Mouse (Mus musculus): ENCODE data around the gene Ap4e1. TPM values are rescaled to one million over a fixed set of nuclear protein-coding genes. Genes with fewer than 3 reads are reported as not detected.

Gene Ap4e1
- polyA plus RNA-seq, 1 experiment = 2.4 TPM

GRCm38 (mm10) chr2:126996737-126997136, 11.8 kb upstream of the Ap4e1 start:
- 6% methylated on average over 5 of the region's 5 CpGs for WGBS
- peak; percentile 88 for DNase-seq
- Histone ChIP-seq H3K27me3 (replicated peaks; ENCODE audit: control insufficient read depth, insufficient read depth, low read length) (no peaks in the 10 kb centered on the region; the same call in 1 of the 2 replicates), H3K27ac (ENCODE audit: insufficient read depth, low read depth, low read length) (0 out of 2 replicates have a peak overlapping the region, but pooled peaks have one; percentile 77), H3K4me3 (ENCODE audit: insufficient read depth, low read depth, low read length) (no peak overlapping the region), H3K36me3 (ENCODE audit: control insufficient read depth, insufficient read depth, low read length) (no peaks in the 10 kb centered on the region), H3K4me1 (ENCODE audit: control insufficient read depth, insufficient read depth, low read length) (peaks cover 6% of the 10 kb centered on the region; the same call in 1 of the 2 replicates)
- TF ChIP-seq CTCF (conservative IDR thresholded peaks at IDR 0.05; ENCODE audit: insufficient read depth, insufficient read length, low read depth, low read length) (peak; percentile 53), POLR2A (IDR thresholded peaks at IDR 0.05; ENCODE audit: low read depth, low read length) (no peak)

- no peak for DNase-seq
- 74% methylated on average over 7 of the region's 7 CpGs for WGBS
- no peak overlapping the region for H3K27ac ChIP-seq (ENCODE audit: insufficient read depth, low read depth, low read length)
- H3K4me3 ChIP-seq (ENCODE audit: insufficient read depth, low read depth, low read length) = no peak overlapping the region
- TF ChIP-seq CTCF (conservative IDR thresholded peaks at IDR 0.05; ENCODE audit: insufficient read depth, insufficient read length, low read depth, low read length) (no peak), POLR2A (IDR thresholded peaks at IDR 0.05; ENCODE audit: low read depth, low read length) (no peak)
- H3K36me3 ChIP-seq (ENCODE audit: control insufficient read depth, insufficient read depth, low read length) = no peaks in the 10 kb centered on the region
- H3K27me3 ChIP-seq (replicated peaks; ENCODE audit: control insufficient read depth, insufficient read depth, low read length) = no peaks in the 10 kb centered on the region; the same call in 1 of the 2 replicates
- H3K4me1 ChIP-seq (ENCODE audit: control insufficient read depth, insufficient read depth, low read length) = peaks cover 6% of the 10 kb centered on the region; the same call in 1 of the 2 replicates
Observed at GRCm38 (mm10) chr2:126998219-126998618, 10.3 kb upstream of the Ap4e1 start.

- no peak for TF ChIP-seq CTCF (conservative IDR thresholded peaks at IDR 0.05; ENCODE audit: insufficient read depth, insufficient read length, low read depth, low read length)
- TF ChIP-seq POLR2A (IDR thresholded peaks at IDR 0.05; ENCODE audit: low read depth, low read length) = no peak
- no peaks in the 10 kb centered on the region for H3K4me1 ChIP-seq (ENCODE audit: control insufficient read depth, insufficient read depth, low read length)
- no peaks in the 10 kb centered on the region; the same call in 1 of the 2 replicates for H3K27me3 ChIP-seq (replicated peaks; ENCODE audit: control insufficient read depth, insufficient read depth, low read length)
- H3K4me3 ChIP-seq (ENCODE audit: insufficient read depth, low read depth, low read length) = no peak overlapping the region
- WGBS = 76% methylated on average over 8 of the region's 8 CpGs
- no peaks in the 10 kb centered on the region for H3K36me3 ChIP-seq (ENCODE audit: control insufficient read depth, insufficient read depth, low read length)
- DNase-seq = no peak
- no peak overlapping the region for H3K27ac ChIP-seq (ENCODE audit: insufficient read depth, low read depth, low read length)
Observed at GRCm38 (mm10) chr2:127000406-127001324, 7.9 kb upstream of the Ap4e1 start.

- no peak overlapping the region for H3K4me3 ChIP-seq (ENCODE audit: insufficient read depth, low read depth, low read length)
Observed at GRCm38 (mm10) chr2:127004046-127004445, 4.5 kb upstream of the Ap4e1 start.

GRCm38 (mm10) chr2:127006634-127007370, 1.7 kb upstream of the Ap4e1 start:
- WGBS = 36% methylated on average over 12 of the region's 12 CpGs
- peak; percentile 71 for DNase-seq
- H3K4me1 ChIP-seq (ENCODE audit: control insufficient read depth, insufficient read depth, low read length) = peaks cover 8% of the 10 kb centered on the region; the same call in 1 of the 2 replicates

More at GRCm38 (mm10) chr2:127004046-127004445, 4.5 kb upstream of the Ap4e1 start:
- no peak for DNase-seq
- Histone ChIP-seq H3K27ac (ENCODE audit: insufficient read depth, low read depth, low read length) (no peak overlapping the region), H3K36me3 (ENCODE audit: control insufficient read depth, insufficient read depth, low read length) (no peaks in the 10 kb centered on the region), H3K27me3 (replicated peaks; ENCODE audit: control insufficient read depth, insufficient read depth, low read length) (no peaks in the 10 kb centered on the region; the same call in 1 of the 2 replicates), H3K4me1 (ENCODE audit: control insufficient read depth, insufficient read depth, low read length) (peaks cover 5% of the 10 kb centered on the region; the same call in 1 of the 2 replicates)
- 88% methylated on average over 7 of the region's 7 CpGs for WGBS
- TF ChIP-seq CTCF (conservative IDR thresholded peaks at IDR 0.05; ENCODE audit: insufficient read depth, insufficient read length, low read depth, low read length) (no peak), POLR2A (IDR thresholded peaks at IDR 0.05; ENCODE audit: low read depth, low read length) (no peak)

GRCm38 (mm10) chr2:127007509-127007908, 1.0 kb upstream of the Ap4e1 start:
- Histone ChIP-seq H3K4me3 (ENCODE audit: insufficient read depth, low read depth, low read length) (no peak overlapping the region), H3K27ac (ENCODE audit: insufficient read depth, low read depth, low read length) (no peak overlapping the region), H3K27me3 (replicated peaks; ENCODE audit: control insufficient read depth, insufficient read depth, low read length) (no peaks in the 10 kb centered on the region), H3K4me1 (ENCODE audit: control insufficient read depth, insufficient read depth, low read length) (peaks cover 8% of the 10 kb centered on the region; the same call in 1 of the 2 replicates), H3K36me3 (ENCODE audit: control insufficient read depth, insufficient read depth, low read length) (no peaks in the 10 kb centered on the region; the same call in 1 of the 2 replicates)
- TF ChIP-seq CTCF (conservative IDR thresholded peaks at IDR 0.05; ENCODE audit: insufficient read depth, insufficient read length, low read depth, low read length) (no peak), POLR2A (IDR thresholded peaks at IDR 0.05; ENCODE audit: low read depth, low read length) (no peak)
- WGBS = 48% methylated on average over 5 of the region's 5 CpGs
- DNase-seq = no peak

More at GRCm38 (mm10) chr2:127006634-127007370, 1.7 kb upstream of the Ap4e1 start:
- H3K4me3 ChIP-seq (ENCODE audit: insufficient read depth, low read depth, low read length) = peak overlapping the region; percentile 53
- peak; percentile 69 for TF ChIP-seq CTCF (conservative IDR thresholded peaks at IDR 0.05; ENCODE audit: insufficient read depth, insufficient read length, low read depth, low read length)
- no peak for TF ChIP-seq POLR2A (IDR thresholded peaks at IDR 0.05; ENCODE audit: low read depth, low read length)
- H3K27ac ChIP-seq (ENCODE audit: insufficient read depth, low read depth, low read length) = no peak overlapping the region
- H3K27me3 ChIP-seq (replicated peaks; ENCODE audit: control insufficient read depth, insufficient read depth, low read length) = no peaks in the 10 kb centered on the region
- H3K36me3 ChIP-seq (ENCODE audit: control insufficient read depth, insufficient read depth, low read length) = no peaks in the 10 kb centered on the region

Measured in kidney, adult 2 months (tissue).